Mouse (Mus musculus) inflammation-experienced regulatory T-cells, adult 6 months (primary cell): ENCODE data around the gene Neurl3. TPM values are rescaled to one million over a fixed set of nuclear protein-coding genes. Genes with fewer than 3 reads are reported as not detected.

Source experiments
- ATAC-seq: one replicate; pipeline ENCODE4 v1.8.0; 2017
- polyA plus RNA-seq, 3 experiments: library from polyadenylated mRNA; unstranded; fragments of 100-300 nt; shearing (Covaris generic); gene quantifications; one replicate each; pipeline ENCODE4 v1.2.1; 2017

The Neurl3 gene
- polyA plus RNA-seq, 3 experiments from 2014 or later = 23.0 to 132 (median 83.6) TPM

DNA sequence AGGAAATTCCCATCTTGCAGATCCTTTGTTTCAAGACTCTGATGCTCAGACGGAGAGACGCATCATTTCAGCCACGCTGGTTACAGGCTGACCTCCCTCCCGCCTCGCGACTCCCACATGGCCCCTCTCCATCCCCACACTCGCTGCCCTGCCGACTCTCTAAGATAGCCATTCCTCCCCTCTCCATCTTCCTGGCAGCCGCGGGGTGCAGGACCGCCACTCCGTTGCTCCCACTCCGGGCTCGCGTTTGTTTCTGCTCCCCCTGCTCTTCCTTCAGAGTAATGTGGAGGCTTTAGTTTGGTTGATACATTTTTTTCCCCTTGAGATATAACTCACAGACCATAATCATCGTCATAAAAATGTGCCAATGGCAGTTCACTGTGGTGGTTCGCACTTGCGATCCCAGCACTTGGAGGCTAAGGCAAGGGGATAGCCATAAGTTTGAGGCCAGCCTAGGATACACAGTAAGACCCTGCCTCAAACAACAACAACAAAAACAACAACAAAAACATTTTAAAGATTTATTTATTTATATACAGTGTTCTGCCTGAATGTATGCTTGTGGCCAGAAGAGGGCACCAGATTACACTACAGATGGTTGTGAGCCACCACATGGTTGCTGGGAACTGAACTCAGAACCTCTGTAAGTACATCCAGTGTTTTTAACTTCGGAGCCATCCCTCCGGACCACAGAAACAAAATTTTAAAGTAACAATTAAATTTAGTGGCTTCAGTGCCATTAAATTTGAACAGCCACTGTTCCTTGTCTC is 18.4 kb downstream of the Neurl3 start:
- ATAC-seq = no peak

DNA sequence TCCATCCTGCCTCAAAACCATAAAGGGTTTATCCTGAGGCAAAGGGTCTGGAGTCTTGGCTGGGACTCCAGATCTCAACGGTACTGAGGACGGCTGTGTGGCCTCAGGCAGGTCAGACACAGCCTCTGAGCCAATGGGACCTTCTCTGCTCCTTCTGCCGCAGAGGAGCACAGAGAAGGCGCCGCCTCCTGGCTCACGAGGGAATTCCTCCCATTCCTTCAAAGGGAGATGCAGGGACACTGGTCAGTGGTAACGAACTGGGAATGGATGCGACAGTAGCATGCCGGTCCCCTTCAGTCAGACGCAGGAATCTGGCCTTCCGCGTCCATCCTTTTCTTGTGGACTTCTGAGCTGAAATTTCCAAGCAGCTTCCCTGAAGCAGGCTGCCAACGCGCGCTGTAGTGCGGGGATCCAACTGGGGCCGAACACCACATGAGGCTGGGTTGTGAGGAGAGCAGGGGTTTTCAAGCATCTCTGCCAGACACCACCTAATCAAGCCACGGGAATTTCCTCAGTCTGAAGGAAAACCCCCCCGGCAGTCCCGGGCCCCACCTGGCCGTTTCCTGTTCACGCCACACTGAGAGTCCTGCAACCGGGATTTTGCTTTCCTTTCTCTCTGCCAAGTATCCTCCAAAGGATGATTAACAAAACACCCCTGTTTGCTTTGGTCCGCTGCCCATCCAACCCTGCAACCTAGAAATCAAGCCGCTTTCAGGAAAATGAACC is 19.7 kb downstream of the Neurl3 start:
- no peak for ATAC-seq

DNA sequence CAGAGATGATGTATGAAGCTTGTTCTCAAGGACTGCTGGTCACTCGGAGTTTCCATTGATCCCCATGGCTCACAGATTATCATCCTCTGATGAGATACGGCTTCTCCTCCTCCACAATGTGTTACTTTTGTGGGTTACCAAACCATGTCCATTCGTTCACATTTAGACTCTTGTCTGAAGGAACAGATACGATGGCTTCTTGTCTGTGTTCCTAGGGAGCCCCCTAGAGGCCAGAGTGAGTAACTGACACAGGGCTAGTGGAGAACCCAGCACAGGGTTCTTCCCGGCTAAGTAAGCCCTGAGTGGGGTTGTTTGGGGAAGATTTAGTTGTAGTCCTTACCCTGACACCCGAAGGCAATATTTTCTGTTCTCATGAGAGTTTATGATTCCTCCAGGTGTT is 21.7 kb downstream of the Neurl3 start:
- ATAC-seq = peak; percentile 94

DNA sequence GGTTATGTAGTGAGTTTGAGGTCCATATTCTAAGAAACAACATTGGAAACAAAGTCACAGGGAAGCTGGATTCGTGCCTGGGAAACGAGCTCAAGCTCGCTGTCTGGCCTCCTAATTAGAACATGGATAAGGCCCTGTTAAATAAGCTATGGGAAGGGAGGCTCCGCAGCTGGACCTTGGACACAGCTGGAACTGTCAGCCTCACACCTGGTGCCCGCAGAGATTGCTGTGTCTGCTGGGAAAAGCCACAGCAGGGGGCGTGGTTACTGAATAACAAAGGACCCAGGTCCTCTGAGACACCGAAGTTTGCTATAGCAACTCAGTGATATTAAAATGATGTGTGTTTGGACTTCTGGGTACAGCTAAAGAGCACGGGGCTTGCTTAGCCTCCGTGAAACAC is 23.1 kb downstream of the Neurl3 start:
- ATAC-seq = no peak

DNA sequence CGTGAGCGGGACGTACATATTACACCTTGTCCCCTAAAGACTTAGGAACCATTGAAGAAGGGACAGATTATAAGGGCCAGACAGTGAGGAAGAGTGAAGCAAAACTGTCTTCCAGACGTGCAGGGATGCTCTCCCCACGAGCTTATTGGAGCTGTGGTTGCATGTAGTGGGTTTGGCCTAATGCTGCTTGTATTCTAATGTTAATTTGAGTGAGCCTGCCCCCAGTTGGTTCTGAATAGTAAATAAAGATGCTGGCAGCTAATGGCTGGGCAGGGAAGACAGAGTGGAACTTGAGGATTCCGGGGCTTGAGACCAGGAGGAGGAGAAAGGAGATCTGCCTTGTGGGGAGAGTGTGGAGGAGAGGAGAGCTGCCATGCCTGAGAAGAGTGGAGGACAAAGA is 27.8 kb downstream of the Neurl3 start:
- no peak for ATAC-seq

DNA sequence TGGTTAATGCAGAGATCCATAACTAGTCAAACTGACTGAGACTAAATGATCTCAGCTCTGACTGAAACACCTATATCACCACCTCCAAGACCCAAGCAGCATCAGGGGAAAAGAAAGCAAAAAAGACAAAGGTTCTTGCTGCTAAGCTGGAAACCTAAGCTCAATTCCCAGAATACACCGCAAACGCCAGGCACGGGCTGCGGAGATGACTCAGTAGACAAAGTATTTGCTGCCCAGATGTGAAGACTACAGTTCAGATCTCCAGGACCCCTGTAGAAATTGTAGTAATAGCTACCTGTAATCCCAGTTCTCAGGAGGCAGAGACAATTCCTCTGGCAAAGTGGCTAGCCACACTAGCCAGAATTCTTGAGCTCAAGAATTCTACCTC is 29.7 kb downstream of the Neurl3 start:
- no peak for ATAC-seq

DNA sequence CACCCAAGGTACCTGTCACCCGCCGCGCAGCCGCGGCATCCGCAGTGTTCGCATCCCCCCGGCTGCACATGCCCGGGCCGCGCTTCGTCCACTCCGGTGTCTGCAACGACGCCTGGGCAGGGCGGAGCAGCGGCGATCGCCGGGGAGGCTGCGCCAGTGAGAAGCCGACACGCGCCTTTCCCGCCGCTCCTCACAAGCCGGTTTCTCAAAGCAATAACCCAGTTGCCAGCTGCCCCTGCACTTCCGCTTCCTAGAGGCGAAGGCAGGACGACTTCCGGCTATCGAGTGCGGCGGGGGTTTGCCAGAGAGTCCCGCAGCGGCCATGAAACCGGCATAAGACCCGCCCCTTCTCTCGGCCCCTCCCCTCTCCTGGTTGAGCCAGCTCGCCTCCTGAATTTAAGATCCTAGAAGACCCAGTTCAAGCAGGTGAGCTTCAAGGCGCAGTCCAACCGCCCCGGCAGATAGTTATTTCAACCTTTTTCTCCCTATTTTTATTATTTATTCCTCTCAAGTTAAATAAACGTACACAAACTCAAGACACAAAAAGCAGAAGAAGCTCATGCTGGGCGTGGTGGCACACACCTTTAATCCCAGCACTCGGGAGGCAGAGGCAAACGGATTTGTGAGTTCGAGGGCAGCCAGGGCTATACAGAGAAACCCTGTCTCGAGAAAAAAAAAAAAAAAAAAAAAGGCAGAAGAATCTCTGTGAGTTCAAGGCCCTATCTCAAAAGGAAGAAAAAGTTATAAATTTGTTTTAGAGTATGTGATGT is 30.2 kb downstream of the Neurl3 start, which contains the start of gene Uggt1:
TSS of gene Uggt1 (minus strand) at position 663 of the 770 bp plus-strand sequence.
- peak; percentile 91 for ATAC-seq

DNA sequence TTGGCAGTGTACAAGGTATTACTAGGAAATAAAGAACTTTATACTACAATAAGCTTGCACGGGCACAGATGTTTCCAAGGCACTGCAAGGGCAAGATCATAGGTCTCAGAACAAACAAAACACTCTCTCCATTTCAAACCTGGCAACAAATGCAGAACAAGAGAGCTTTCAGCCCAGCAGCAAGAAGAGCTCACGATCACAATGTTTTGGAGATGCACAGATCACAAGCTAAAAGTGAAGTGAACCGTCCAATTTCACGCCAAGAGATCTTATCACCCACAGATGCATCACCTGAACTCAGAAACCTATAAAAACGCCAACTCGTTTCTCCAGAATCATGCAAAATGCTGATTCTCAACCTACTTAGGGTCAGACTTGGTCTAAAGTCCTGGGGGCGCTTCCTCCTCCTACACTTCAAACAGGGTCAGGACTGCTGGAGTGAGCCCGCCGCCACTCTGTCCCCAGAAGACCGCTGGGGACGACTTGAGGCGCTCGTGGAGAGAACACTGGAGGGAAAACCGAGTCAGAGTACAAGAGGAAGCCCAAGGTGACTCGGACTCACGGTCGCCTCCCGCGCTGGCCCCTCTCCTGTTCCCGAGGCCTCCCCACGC is 30.9 kb downstream of the Neurl3 start:
- ATAC-seq = no peak

DNA sequence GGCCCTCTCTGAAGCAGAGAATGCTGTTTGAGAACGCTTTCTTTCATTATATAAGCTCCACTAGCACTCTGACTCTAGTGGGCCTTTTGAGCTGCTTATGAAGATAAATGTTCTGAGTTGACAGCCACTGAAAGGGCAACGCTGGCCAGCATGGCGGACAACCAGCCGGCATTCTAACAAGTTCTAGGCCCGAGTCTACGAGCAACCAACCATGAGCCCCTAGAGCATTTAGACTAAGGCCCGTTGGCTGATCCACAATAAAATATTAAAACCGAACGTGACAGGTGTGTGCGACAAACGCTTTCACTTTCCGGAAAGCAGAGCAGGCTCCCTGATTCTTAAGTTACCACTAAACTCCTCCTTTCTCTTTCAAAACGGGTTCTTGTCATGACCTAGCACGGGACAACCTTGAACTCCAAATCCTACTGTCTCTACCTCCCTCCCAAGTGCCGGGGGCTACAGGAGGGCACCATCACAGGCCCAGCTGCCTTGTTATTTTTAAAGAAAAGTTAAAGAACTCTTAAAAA is 32.5 kb downstream of the Neurl3 start:
- peak; percentile 48 for ATAC-seq

DNA sequence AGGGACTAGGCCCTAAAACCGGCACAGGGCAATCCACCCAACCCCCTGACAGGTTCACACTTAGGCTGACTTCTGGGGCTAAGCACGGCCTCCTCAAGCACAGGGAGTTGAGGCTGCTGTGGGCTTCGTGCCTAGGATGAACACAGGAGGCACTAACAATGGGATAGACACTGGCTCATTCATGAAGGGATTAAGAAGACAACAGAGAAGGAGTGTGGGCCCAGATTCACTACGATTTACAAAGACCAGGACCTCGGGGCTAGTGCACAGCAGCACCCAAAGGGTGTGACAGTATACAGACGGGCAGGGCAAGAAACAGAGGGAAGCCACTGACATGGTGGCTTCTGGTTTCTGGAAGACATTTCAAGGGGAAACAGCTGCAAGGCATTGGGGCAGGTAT is 34.3 kb downstream of the Neurl3 start:
- no peak for ATAC-seq

DNA sequence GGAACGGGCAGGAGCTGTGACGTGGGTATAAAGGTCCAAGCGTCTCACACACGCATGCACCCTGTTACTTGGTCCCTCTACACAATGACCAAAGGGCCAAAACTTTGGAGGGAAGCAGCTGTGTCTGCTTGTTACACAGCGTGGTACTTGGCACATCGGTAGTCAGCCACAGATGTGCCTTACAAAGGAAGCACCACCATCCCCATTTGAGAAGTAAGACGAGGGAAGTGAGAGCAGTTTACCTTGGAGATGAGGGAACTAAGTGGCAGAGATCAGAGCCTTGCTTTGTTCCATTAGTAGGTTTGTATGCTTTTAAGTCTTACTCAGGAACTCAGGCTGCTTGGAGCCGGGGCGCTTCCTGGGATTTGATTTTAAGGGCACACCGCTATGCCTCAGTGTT is 35.1 kb downstream of the Neurl3 start:
- ATAC-seq = no peak

DNA sequence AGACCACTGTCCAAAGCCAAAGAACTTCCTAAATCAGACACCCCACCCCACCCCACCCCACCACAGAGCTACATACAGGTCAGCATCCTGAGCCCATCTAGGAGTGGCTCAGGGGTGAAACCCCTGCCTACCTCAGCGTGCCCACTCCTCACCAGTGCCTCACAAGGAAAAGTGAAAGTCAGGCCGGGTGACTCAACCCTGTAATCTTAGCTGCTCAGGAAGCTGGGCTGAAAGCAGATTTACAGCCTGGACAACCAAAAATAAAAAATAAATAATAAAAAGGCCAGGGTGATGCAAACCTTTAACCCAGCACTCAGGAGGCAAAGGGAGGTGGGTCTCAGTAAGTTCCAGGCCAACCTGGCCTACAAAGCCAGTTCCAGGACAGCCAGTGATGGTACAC is 38.6 kb downstream of the Neurl3 start:
- peak; percentile 60 for ATAC-seq

DNA sequence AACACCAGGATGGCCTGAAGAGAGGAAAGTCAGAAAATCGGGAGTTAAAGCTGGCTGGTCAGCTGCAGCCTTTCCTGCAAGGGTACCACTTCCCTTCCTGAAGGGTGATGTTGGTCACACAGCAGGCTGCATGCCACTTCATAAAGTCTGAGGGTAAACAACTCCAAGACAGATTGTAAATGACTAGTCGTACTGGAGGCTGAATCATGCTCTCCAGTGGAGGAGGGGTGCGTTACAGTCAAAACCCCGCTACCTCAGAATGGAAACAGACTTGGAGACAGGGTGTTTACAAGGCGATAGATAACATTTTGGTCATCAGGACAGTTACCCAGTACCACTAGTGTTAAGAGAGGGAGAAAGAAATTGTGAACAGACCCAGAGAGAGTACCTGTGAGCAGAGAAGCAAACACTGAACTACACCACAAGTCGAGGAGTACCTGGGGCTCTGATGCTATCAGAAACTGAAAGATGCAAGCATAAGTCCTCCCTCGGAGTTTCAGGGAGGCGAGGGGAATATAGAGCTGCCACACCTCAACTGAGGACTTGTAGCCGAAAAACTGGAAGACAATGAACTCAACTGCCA is 39.3 kb downstream of the Neurl3 start:
- ATAC-seq = peak; percentile 66

DNA sequence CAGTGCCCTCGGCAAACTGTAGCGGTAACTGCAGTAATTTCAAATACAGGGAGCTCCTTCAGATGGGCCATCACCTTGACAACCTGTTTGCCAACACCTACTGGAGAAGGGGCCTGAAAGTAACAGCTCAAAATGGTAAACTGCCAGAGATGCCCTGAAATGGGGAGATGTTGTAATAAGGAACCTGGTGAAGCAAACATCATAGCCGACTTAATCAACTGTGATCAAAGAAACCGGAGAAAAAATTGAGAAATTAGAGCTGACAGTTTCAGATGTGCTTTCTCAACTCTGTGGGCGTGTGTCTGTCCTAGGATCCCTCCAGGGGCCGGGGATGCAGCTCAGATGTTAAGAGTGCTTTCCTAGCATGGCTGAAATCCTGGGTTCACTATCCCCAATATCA is 41.3 kb downstream of the Neurl3 start:
- ATAC-seq = no peak

DNA sequence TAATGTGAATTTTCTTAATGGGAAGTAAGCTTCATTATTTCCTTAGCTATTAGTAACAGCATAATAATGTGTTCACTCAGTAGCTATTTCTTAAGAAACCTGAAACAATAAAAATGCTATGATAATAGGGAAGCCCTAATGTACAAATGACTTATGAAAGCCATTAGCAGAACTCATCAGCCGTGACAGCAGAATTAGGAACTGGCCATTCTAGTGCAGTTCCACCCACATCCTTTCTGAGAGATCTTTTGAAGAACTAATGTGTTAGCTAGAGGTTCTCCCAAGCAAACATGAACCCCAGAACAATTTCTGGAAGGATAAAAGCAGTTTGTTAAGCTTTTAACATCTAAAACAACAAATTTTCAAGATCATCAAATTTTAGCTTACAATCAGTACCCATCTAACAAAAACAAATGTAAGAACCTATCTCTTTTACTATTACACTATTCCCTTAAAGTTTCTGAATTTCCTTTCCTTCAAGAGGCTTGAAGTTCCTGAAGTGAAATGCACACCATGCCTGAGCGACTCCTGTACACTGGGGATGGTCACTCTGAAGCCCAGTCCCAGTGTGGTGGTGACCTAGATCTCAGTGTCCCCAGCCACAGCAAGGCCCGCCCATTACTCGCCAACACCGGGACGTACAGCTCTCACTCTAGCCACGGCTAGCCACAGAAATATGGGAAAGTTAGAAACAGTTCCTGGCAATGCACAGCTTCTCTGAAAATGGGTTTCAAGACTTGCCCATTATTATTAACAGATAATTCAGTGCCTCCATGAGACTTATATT is 43.4 kb downstream of the Neurl3 start:
- no peak for ATAC-seq

DNA sequence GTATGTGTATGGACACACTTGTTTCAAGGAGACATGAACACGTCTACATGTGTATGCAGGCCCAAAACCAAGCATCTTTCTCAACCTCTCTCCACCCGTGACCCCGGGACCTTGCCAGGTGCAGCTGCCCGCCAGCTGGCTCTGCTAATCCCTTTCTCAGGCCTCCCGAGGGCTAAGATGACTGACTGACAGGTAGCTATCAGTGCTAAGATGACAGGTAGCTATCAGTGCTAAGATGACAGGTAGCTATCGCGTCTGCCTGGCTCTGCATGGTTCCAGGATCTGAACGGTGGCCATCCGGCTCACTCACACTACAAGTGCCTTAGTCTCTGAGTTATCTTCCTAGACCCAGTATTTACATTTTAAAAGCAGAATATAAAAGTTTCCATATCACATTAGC is 46.0 kb downstream of the Neurl3 start:
- ATAC-seq = no peak

DNA sequence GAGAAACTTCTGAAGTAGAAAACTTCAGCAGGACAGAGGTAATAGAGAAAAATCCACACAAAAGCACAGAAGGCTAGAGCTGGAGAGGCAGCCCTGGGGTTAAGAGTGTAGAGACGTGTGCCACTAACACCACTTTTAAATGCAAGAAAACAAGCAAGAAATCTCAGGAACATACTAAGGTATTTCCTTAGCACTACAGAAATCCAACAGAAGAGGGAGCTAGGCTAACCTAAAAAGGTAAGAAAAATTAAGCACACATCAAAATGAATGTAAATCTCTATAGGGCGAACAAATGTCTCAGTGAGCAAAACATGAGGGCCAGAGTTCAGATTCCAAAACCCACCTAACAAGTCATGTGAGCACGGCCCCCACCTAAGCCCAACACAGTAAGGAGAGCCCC is 49.8 kb downstream of the Neurl3 start:
- no peak for ATAC-seq
